Mouse (Mus musculus): ENCODE data around the gene Klc1. TPM values are rescaled to one million over a fixed set of nuclear protein-coding genes. Genes with fewer than 3 reads are reported as not detected.

Klc1 gene
- polyA plus RNA-seq, 1 experiment: 252 TPM

GRCm38 (mm10) chr12:111743419-111743818, 15.2 kb upstream of the Klc1 start:
- Histone ChIP-seq H3K79me2 (ENCODE audit: control insufficient read depth, insufficient read depth) (no peaks in the 10 kb centered on the region), H3K27me3 (ENCODE audit: control insufficient read depth, insufficient read depth, insufficient read length) (no peaks in the 10 kb centered on the region), H3K36me3 (ENCODE audit: control insufficient read depth, insufficient read depth) (no peaks in the 10 kb centered on the region), H3K4me2 (ENCODE audit: low read depth) (no peak overlapping the region), H3ac (ENCODE audit: control insufficient read depth, insufficient read length) (no peak overlapping the region), H3K4me3 (no peak overlapping the region)
- TF ChIP-seq USF1 (IDR thresholded peaks at IDR 0.05; ENCODE audit: low read depth) (peak; percentile 73), MYOG (IDR thresholded peaks at IDR 0.05; ENCODE audit: control insufficient read depth in 1 of 3, insufficient read depth in 1 of 3, insufficient read length in 2 of 3, low read depth in 2 of 3) (peak in 1 of 3 experiments; percentile 3), TCF3 (IDR thresholded peaks at IDR 0.05; ENCODE audit: insufficient read length, low read depth) (no peak)

GRCm38 (mm10) chr12:111743981-111744423, 14.6 kb upstream of the Klc1 start:
- Histone ChIP-seq H3K27me3 (ENCODE audit: control insufficient read depth, insufficient read depth, insufficient read length) (no peaks in the 10 kb centered on the region), H3ac (ENCODE audit: control insufficient read depth, insufficient read length) (no peak overlapping the region), H3K4me3 (no peak overlapping the region), H3K36me3 (ENCODE audit: control insufficient read depth, insufficient read depth) (no peaks in the 10 kb centered on the region), H3K4me2 (ENCODE audit: low read depth) (no peak overlapping the region), H3K79me2 (ENCODE audit: control insufficient read depth, insufficient read depth) (no peaks in the 10 kb centered on the region)
- TF ChIP-seq POLR2AphosphoS2 (IDR thresholded peaks at IDR 0.05; ENCODE audit: insufficient read length, low read depth): no peak
- no peak for TF ChIP-seq SRF (IDR thresholded peaks at IDR 0.05; ENCODE audit: control insufficient read depth, insufficient read length, low read depth)
- TF ChIP-seq MYOD1 (IDR thresholded peaks at IDR 0.05; ENCODE audit: control insufficient read depth in 1 of 3, insufficient read length in 2 of 3, low read depth in 2 of 3): no peak
- no peak for TF ChIP-seq USF1 (IDR thresholded peaks at IDR 0.05; ENCODE audit: low read depth)
- TF ChIP-seq MAX (IDR thresholded peaks at IDR 0.05; ENCODE audit: low read depth): no peak
- no peak for TF ChIP-seq TCF3 (IDR thresholded peaks at IDR 0.05; ENCODE audit: insufficient read length, low read depth)
- no peak for TF ChIP-seq CEBPB (IDR thresholded peaks at IDR 0.05; ENCODE audit: insufficient read depth, poor library complexity, severe bottlenecking)
- no peak for TF ChIP-seq MYOG (IDR thresholded peaks at IDR 0.05; ENCODE audit: control insufficient read depth in 1 of 3, insufficient read depth in 1 of 3, insufficient read length in 2 of 3, low read depth in 2 of 3)
- TF ChIP-seq REST (IDR thresholded peaks at IDR 0.05; ENCODE audit: insufficient read depth, insufficient read length): no peak
- TF ChIP-seq TCF12 (IDR thresholded peaks at IDR 0.05; ENCODE audit: insufficient read depth, poor library complexity, severe bottlenecking): no peak
- TF ChIP-seq E2F4 (IDR thresholded peaks at IDR 0.05; ENCODE audit: insufficient read depth): no peak
- no peak for TF ChIP-seq POLR2A (IDR thresholded peaks at IDR 0.05; ENCODE audit: insufficient read length, low read depth)

GRCm38 (mm10) chr12:111745274-111745673, 13.4 kb upstream of the Klc1 start:
- TF ChIP-seq TCF12 (IDR thresholded peaks at IDR 0.05; ENCODE audit: insufficient read depth, poor library complexity, severe bottlenecking): no peak
- TF ChIP-seq MYOD1 (IDR thresholded peaks at IDR 0.05; ENCODE audit: control insufficient read depth in 1 of 3, insufficient read length in 2 of 3, low read depth in 2 of 3): peak in 1 of 3 experiments; percentile 92
- peak in 1 of 3 experiments; percentile 84 for TF ChIP-seq MYOG (IDR thresholded peaks at IDR 0.05; ENCODE audit: control insufficient read depth in 1 of 3, insufficient read depth in 1 of 3, insufficient read length in 2 of 3, low read depth in 2 of 3)
- H3K36me3 ChIP-seq (ENCODE audit: control insufficient read depth, insufficient read depth): no peaks in the 10 kb centered on the region
- no peak overlapping the region for H3ac ChIP-seq (ENCODE audit: control insufficient read depth, insufficient read length)
- no peak overlapping the region for H3K4me3 ChIP-seq
- H3K27me3 ChIP-seq (ENCODE audit: control insufficient read depth, insufficient read depth, insufficient read length): no peaks in the 10 kb centered on the region
- no peaks in the 10 kb centered on the region for H3K79me2 ChIP-seq (ENCODE audit: control insufficient read depth, insufficient read depth)
- peak overlapping the region; percentile 65 for H3K4me2 ChIP-seq (ENCODE audit: low read depth)

- no peaks in the 10 kb centered on the region for H3K36me3 ChIP-seq (ENCODE audit: control insufficient read depth, insufficient read depth)
- H3K79me2 ChIP-seq (ENCODE audit: control insufficient read depth, insufficient read depth): no peaks in the 10 kb centered on the region
- H3K4me3 ChIP-seq: no peak overlapping the region
- H3K4me2 ChIP-seq (ENCODE audit: low read depth): peak overlapping the region; percentile 65
- no peak overlapping the region for H3ac ChIP-seq (ENCODE audit: control insufficient read depth, insufficient read length)
- TF ChIP-seq POLR2A (IDR thresholded peaks at IDR 0.05; ENCODE audit: insufficient read length, low read depth) (peak; percentile 53), POLR2AphosphoS2 (IDR thresholded peaks at IDR 0.05; ENCODE audit: insufficient read length, low read depth) (peak; percentile 36), REST (IDR thresholded peaks at IDR 0.05; ENCODE audit: insufficient read depth, insufficient read length) (no peak)
- H3K27me3 ChIP-seq (ENCODE audit: control insufficient read depth, insufficient read depth, insufficient read length): no peaks in the 10 kb centered on the region
Observed at GRCm38 (mm10) chr12:111746091-111746490, 12.6 kb upstream of the Klc1 start.

GRCm38 (mm10) chr12:111747421-111747820, 11.2 kb upstream of the Klc1 start:
- Histone ChIP-seq H3ac (ENCODE audit: control insufficient read depth, insufficient read length) (no peak overlapping the region), H3K36me3 (ENCODE audit: control insufficient read depth, insufficient read depth) (no peaks in the 10 kb centered on the region), H3K27me3 (ENCODE audit: control insufficient read depth, insufficient read depth, insufficient read length) (no peaks in the 10 kb centered on the region), H3K4me2 (ENCODE audit: low read depth) (no peak overlapping the region), H3K79me2 (ENCODE audit: control insufficient read depth, insufficient read depth) (no peaks in the 10 kb centered on the region), H3K4me3 (no peak overlapping the region)
- TF ChIP-seq MYOG (IDR thresholded peaks at IDR 0.05; ENCODE audit: control insufficient read depth in 1 of 3, insufficient read depth in 1 of 3, insufficient read length in 2 of 3, low read depth in 2 of 3): no peak
- no peak for TF ChIP-seq TCF12 (IDR thresholded peaks at IDR 0.05; ENCODE audit: insufficient read depth, poor library complexity, severe bottlenecking)
- TF ChIP-seq E2F4 (IDR thresholded peaks at IDR 0.05; ENCODE audit: insufficient read depth): no peak
- TF ChIP-seq CEBPB (IDR thresholded peaks at IDR 0.05; ENCODE audit: insufficient read depth, poor library complexity, severe bottlenecking): no peak
- TF ChIP-seq REST (IDR thresholded peaks at IDR 0.05; ENCODE audit: insufficient read depth, insufficient read length): no peak
- TF ChIP-seq POLR2A (IDR thresholded peaks at IDR 0.05; ENCODE audit: insufficient read length, low read depth): no peak
- TF ChIP-seq MYOD1 (IDR thresholded peaks at IDR 0.05; ENCODE audit: control insufficient read depth in 1 of 3, insufficient read length in 2 of 3, low read depth in 2 of 3): no peak
- TF ChIP-seq SRF (IDR thresholded peaks at IDR 0.05; ENCODE audit: control insufficient read depth, insufficient read length, low read depth): no peak
- no peak for TF ChIP-seq USF1 (IDR thresholded peaks at IDR 0.05; ENCODE audit: low read depth)
- TF ChIP-seq TCF3 (IDR thresholded peaks at IDR 0.05; ENCODE audit: insufficient read length, low read depth): no peak
- TF ChIP-seq MAX (IDR thresholded peaks at IDR 0.05; ENCODE audit: low read depth): no peak
- TF ChIP-seq POLR2AphosphoS2 (IDR thresholded peaks at IDR 0.05; ENCODE audit: insufficient read length, low read depth): no peak

Measured in myocyte (in vitro differentiated cells).